Comparison of ENCODE assay signal across 9 mouse cellular contexts in genomic region chr2:21234871-21235648, GRCm38 (mm10). TPM values are rescaled to one million over a fixed set of nuclear protein-coding genes. Genes with fewer than 3 reads are reported as not detected.
DNase-seq lines count a peak whose midpoint lies in the region; ATAC-seq and TF ChIP-seq lines count a peak whose summit lies in the region.
"Had no signal": no experiment of that assay in that cellular context is flagged by ENCODE, and none has a peak within 500 bp of the region (broad histone marks: within the 10 kb centered on the region; RNA-seq: fewer than 3 reads in every experiment).

No protein-coding gene starts in this region.

- no peak overlapping the region for H3K4me3 ChIP-seq in ES-E14 (ENCODE audit: insufficient read depth in 1 of 2, low read depth in 1 of 2, low read length in 2 of 2, poor library complexity in 1 of 2, severe bottlenecking in 1 of 2)
- H3K4me3 ChIP-seq in intestine, embryonic 16.5 days (ENCODE audit: low read length), result no peak overlapping the region
- no peak overlapping the region for H3K4me3 ChIP-seq in lung, adult 2 months (replicated peaks; ENCODE audit: extremely low read depth, low read depth, low read length)
- no peak overlapping the region for H3K4me3 ChIP-seq in forebrain, embryonic 11.5 days (ENCODE audit: low read depth, low read length)
- H3K4me3 ChIP-seq: midbrain, embryonic 12.5 days had no signal

- peak; percentile 8 for DNase-seq in ES-E14 (ENCODE audit: low read depth, low spot score)
- peak; percentile 59 for DNase-seq in cerebellum, adult 11-12 months
- peak; percentile 61 for DNase-seq in lung, adult 2 months
- no peak for DNase-seq in B cell, adult 2 months
- DNase-seq in right cerebral cortex, adult 18-20 months, result no peak
- no peak for DNase-seq in T-cell, adult 2 months (ENCODE audit: low spot score)
- no peak for DNase-seq in forebrain, embryonic 11.5 days (ENCODE audit: low spot score)

- no peak overlapping the region for H3K27ac ChIP-seq in ES-E14 (ENCODE audit: insufficient read depth, low read depth, low read length, poor library complexity, severe bottlenecking)
- H3K27ac ChIP-seq in intestine, embryonic 16.5 days (ENCODE audit: low read length), result peak overlapping the region; percentile 25; the same call in 1 of the 2 replicates
- H3K27ac ChIP-seq in forebrain, embryonic 11.5 days (ENCODE audit: low read depth, low read length), result no peak overlapping the region
- H3K27ac ChIP-seq: midbrain, embryonic 12.5 days had no signal

- no peak for TF ChIP-seq CTCF in lung, adult 2 months (IDR thresholded peaks at IDR 0.05; ENCODE audit: insufficient read depth, low read length)

- no peaks in the 10 kb centered on the region for H3K36me3 ChIP-seq in ES-E14 (ENCODE audit: control insufficient read depth, insufficient read depth, low read length, poor library complexity, severe bottlenecking)
- no peaks in the 10 kb centered on the region for H3K36me3 ChIP-seq in intestine, embryonic 16.5 days (ENCODE audit: control insufficient read depth, insufficient read depth, low read length)
- H3K36me3 ChIP-seq in forebrain, embryonic 11.5 days (ENCODE audit: control insufficient read depth, insufficient read depth, low read length), result no peaks in the 10 kb centered on the region
- H3K36me3 ChIP-seq: midbrain, embryonic 12.5 days had no signal

- in situ Hi-C loops in ES-E14 (cut with MboI; ENCODE audit: low sequenced_read_pairs in 2 of 2, unreplicated experiment in 2 of 2), result no loop called here

- ATAC-seq in intestine, embryonic 16.5 days, result peak; percentile 97
- ATAC-seq in forebrain, embryonic 11.5 days (replicated peaks; ENCODE audit: low FRiP score), result no peak; the same call in 1 of the 2 replicates

- WGBS in intestine, embryonic 16.5 days, result 64% methylated on average over 9 of the region's 9 CpGs
- WGBS in lung, adult 2 months, result 62% methylated on average over 9 of the region's 9 CpGs
- WGBS in forebrain, embryonic 11.5 days, result 85% methylated on average over 9 of the region's 9 CpGs

- H3K4me1 ChIP-seq in ES-E14 (ENCODE audit: control insufficient read depth in 2 of 2, insufficient read depth in 2 of 2, low read length in 2 of 2, poor library complexity in 1 of 2), result no peaks in the 10 kb centered on the region
- H3K4me1 ChIP-seq in intestine, embryonic 16.5 days (ENCODE audit: control insufficient read depth, insufficient read depth, low read length), result 0 out of 2 replicates have a peak, but pooled peaks cover 3% of the 10 kb centered on the region
- H3K4me1 ChIP-seq in lung, adult 2 months (ENCODE audit: control insufficient read depth, insufficient read depth, low read length), result 0 out of 2 replicates have a peak, but pooled peaks cover 2% of the 10 kb centered on the region
- no peaks in the 10 kb centered on the region for H3K4me1 ChIP-seq in forebrain, embryonic 11.5 days (replicated peaks; ENCODE audit: control insufficient read depth, insufficient read depth, low read length)
- H3K4me1 ChIP-seq: midbrain, embryonic 12.5 days had no signal

- no peak overlapping the region for H3K4me2 ChIP-seq in intestine, embryonic 16.5 days (ENCODE audit: low read depth, low read length)
- H3K4me2 ChIP-seq in forebrain, embryonic 11.5 days (ENCODE audit: low read depth, low read length, severe bottlenecking), result no peak overlapping the region
- H3K4me2 ChIP-seq: midbrain, embryonic 12.5 days had no signal

- no peak overlapping the region for H3K9ac ChIP-seq in ES-E14 (ENCODE audit: insufficient read depth, low read depth, low read length, poor library complexity, severe bottlenecking)
- no peak overlapping the region for H3K9ac ChIP-seq in intestine, embryonic 16.5 days (ENCODE audit: low read depth, low read length)
- H3K9ac ChIP-seq in forebrain, embryonic 11.5 days (ENCODE audit: low read length), result no peak overlapping the region
- H3K9ac ChIP-seq: midbrain, embryonic 12.5 days had no signal

- no peaks in the 10 kb centered on the region for H3K9me3 ChIP-seq in ES-E14 (ENCODE audit: control insufficient read depth, insufficient read depth, low read depth, low read length)
- no peaks in the 10 kb centered on the region for H3K9me3 ChIP-seq in intestine, embryonic 16.5 days (ENCODE audit: control insufficient read depth, low read length)
- H3K9me3 ChIP-seq in forebrain, embryonic 11.5 days (ENCODE audit: control insufficient read depth, low read length), result no peaks in the 10 kb centered on the region
- H3K9me3 ChIP-seq: midbrain, embryonic 12.5 days had no signal

- no peaks in the 10 kb centered on the region for H3K27me3 ChIP-seq in intestine, embryonic 16.5 days (replicated peaks; ENCODE audit: control insufficient read depth, insufficient read depth, low read length)
- no peaks in the 10 kb centered on the region for H3K27me3 ChIP-seq in forebrain, embryonic 11.5 days (ENCODE audit: control insufficient read depth, insufficient read depth, low read length)
- H3K27me3 ChIP-seq: midbrain, embryonic 12.5 days had no signal

- no peak for TF ChIP-seq POLR2A in lung, adult 2 months (IDR thresholded peaks at IDR 0.05; ENCODE audit: borderline replicate concordance, extremely low read depth, low read depth, low read length)

TF ChIP-seq in ES-E14, 5 proteins besides CTCF, POLR2A, EP300 and RAD21:
- TF ChIP-seq ZC3H11A (IDR thresholded peaks at IDR 0.05; ENCODE audit: borderline replicate concordance, low read depth, low read length) (no peak), MAFK (IDR thresholded peaks at IDR 0.05; ENCODE audit: insufficient read depth, low read depth, low read length) (no peak), CHD2 (IDR thresholded peaks at IDR 0.05; ENCODE audit: low read depth, low read length) (no peak)
TF ChIP-seq in ES-E14: peak in this region for 0.

RNA-seq across cellular contexts. Expression of gene Thnsl1, which starts 29.5 kb away (rescaled TPM):
- 7.3 and 9.4 TPM in 2 replicates for total RNA-seq in ES-E14 (2012; rRNA removed)
- polyA plus RNA-seq in intestine, embryonic 16.5 days (2015; fragmentation: Nextera tagmentation; extraction: Ambion mirVana), result 6.0 and 6.3 TPM in 2 replicates
- polyA plus RNA-seq in lung, adult 2 months (2012; rRNA removed), result 2.9 and 4.4 TPM in 2 replicates
- 18.2 and 20.3 TPM in 2 replicates for polyA plus RNA-seq in forebrain, embryonic 11.5 days (2014; fragmentation: Nextera tagmentation; extraction: Ambion mirVana)

RNA-seq across cellular contexts. Expression of gene Enkur, which starts 29.9 kb away (rescaled TPM):
- 0.31 TPM in 1 of 2 replicates, not detected in the other for total RNA-seq in ES-E14 (2012; rRNA removed)
- polyA plus RNA-seq in intestine, embryonic 16.5 days (2015; fragmentation: Nextera tagmentation; extraction: Ambion mirVana), result 0.75 and 1.1 TPM in 2 replicates
- polyA plus RNA-seq in lung, adult 2 months (2012; rRNA removed), result 0.57 and 1.5 TPM in 2 replicates
- 1.2 and 1.4 TPM in 2 replicates for polyA plus RNA-seq in forebrain, embryonic 11.5 days (2014; fragmentation: Nextera tagmentation; extraction: Ambion mirVana)

Comparison
In these comparisons a context has a peak if more than half of its experiments do, and no peak if none do; other contexts are left out.
1. DNase-seq: peak in ES-E14 (single experiment), cerebellum, adult 11-12 months (single experiment) and lung, adult 2 months (single experiment); none in B cell, adult 2 months (0 of 2), right cerebral cortex, adult 18-20 months (single experiment), T-cell, adult 2 months (single experiment) and forebrain, embryonic 11.5 days (single experiment).